Mouse (Mus musculus) large intestine, adult 2 months (tissue): ENCODE measurements around the gene Zfp652. TPM values are rescaled to one million over a fixed set of nuclear protein-coding genes. Genes with fewer than 3 reads are reported as not detected.
"Not testable (repeated sequence)": the region's sequence is repeated elsewhere in the genome, so short reads cannot be mapped to it uniquely, and the experiment has no call there.

Experiments used
- DNase-seq: peaks from one replicate; pipeline ENCODE4 v3.0.0-alpha.2; 2012; ENCODE audit warnings: low read depth, low spot score
- WGBS: fragments of 180-500 bp; shearing (Covaris S2); methylation state at CpG from one replicate; pipeline ENCODE4 v1.1.7; 2018; 5-methylcytosine and 5-hydroxymethylcytosine counted together
- polyA plus RNA-seq: library from polyadenylated mRNA; depleted of rRNA; stranded (reverse); fragments of >200 nt; gene quantifications from 2 replicates; pipeline ENCODE4 v1.2.3, GENCODE M21; 2012

Zfp652 gene
- polyA plus RNA-seq, 1 experiment, result 11.6 TPM

DNA sequence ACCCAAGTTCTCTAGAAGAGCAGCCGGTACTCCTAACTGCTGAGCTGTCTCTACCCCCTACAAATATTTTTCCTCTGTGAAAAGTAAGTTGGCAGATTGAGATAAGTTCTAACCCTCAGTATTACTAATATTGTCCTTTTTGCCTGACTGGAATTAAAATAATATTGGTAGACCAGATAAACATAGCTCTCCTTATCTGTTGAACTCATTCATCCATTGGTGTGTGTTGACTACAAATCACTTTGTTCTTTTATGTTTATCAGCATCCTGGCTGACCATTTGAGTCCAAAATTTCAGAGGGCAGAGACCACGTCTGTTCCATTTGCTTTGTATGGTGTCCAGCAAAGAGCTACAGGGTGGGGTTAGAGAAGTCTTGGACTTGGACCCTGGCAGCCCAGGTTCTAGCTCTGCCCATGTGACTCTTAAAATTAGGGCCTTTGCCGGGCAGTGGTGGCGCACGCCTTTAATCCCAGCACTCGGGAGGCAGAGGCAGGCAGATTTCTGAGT lies 2.9 kb upstream of the Zfp652 start:
- DNase-seq, result no peak
- 76% methylated on average over 6 of the region's 6 CpGs for WGBS

DNA sequence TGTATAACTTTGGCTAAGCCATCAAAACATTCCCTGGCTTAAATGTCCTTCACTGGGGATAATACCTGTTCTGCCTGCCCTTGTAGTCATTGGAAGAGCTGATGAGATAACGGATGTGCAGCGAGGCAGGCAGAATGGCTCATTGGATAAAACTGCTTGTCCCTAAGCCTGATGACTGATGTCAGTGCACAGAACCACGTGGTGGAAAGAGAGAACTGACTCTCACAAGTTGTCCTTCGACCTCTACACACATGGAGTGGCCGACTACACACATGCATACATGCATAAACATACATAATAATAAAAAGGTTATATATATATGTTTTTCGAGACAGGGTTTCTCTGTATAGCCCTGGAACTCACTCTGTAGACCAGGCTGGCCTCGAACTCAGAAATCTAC lies 2.0 kb upstream of the Zfp652 start:
- DNase-seq, result no peak
- WGBS, result 83% methylated on average over 7 of the region's 7 CpGs

DNA sequence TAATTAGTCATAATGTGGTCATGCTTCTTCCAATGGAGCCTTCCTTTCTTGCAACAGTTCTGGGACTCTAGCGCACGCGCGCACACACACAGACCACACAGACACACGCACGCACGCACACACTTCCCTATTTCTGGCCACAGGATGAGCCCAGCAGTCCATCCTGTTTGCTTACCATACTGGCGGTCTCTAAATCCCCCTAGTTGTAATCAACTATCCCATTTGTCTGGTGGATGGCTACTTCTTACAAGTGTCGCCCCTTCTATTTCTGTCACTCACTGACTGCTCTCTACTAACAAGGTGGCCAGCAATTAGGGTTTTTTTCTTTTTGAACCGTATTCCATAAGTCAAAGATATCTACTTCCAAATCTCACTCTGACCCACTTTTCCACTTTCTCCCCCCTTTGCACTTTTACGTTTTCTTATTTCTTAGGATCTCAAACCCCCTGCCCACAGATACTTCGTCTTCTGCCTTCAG lies 349 bp upstream of the Zfp652 start:
- DNase-seq, result no peak
- 9% methylated on average over 12 of the region's 12 CpGs for WGBS

DNA sequence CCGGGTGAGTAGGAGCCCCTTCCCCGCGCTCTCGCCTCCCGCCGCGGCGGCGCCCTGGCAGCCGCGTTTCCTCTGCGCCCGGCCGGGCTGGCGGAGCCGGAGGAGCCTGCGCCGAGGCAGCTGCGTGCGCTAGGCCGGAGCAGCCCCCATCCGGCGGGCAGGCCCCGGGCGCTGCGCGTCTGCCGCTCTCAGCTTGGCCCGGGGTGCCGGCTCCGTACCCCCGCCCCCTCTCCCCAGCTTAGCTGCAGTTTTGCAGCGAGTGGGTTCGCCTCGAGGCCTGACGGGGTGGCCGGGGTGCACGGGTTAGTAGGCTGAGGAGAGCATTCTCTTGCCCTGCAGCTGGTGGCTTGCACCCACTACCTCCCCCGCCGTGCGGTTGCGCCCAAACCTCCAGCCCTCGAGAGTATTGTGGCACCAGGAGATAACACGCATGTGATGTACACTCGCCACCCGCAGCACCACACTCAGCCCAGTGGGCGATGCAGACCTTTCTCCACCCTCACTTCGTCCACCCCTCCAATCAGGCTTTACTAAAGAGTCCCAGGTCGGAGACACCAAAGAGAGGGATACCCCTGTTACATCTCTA lies 845 bp downstream of the Zfp652 start:
- under 1% methylated on average over 48 of the region's 49 CpGs for WGBS
- DNase-seq, result no peak

DNA sequence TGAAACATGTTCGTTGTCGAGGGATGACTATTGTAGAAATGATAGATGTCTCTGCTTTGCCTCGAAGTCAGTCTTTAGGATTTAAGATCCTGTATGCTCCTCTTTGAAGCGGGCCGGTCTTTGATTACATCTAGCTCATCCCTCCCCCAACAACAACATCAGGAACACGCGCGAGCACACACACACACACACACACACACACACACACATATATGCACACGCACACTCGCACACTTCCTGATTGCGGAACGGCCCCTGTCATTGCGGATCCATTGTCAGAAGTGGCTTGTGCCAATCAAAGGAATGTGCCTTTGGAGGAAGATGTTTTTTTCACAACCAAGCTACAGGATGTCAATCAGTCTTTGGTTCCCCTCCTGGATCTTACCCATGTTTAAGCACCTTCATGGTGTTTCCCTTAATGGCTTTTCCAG lies 1.4 kb downstream of the Zfp652 start:
- WGBS, result 1% methylated on average over 13 of the region's 13 CpGs
- DNase-seq, result no peak

DNA sequence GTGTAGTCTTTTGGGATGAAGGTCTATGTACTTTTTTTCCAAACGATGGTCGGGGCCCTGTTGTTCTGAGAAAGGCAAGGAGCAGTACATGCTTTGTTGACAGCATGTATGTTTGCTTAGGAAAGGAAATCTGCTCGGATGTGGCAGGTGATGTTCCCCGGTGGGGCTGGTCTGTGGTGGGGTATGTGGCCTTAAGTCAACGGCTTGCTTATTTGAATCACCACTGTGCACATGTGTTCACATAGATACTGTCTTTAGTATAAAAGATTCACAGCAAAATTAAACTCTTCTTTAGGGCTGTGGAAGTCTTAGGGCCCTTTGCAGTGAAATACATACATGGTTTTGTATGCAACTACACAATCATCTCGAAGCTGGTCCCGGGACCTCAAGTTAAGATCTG lies 1.9 kb downstream of the Zfp652 start:
- DNase-seq, result no peak
- 5% methylated on average over 7 of the region's 7 CpGs for WGBS

DNA sequence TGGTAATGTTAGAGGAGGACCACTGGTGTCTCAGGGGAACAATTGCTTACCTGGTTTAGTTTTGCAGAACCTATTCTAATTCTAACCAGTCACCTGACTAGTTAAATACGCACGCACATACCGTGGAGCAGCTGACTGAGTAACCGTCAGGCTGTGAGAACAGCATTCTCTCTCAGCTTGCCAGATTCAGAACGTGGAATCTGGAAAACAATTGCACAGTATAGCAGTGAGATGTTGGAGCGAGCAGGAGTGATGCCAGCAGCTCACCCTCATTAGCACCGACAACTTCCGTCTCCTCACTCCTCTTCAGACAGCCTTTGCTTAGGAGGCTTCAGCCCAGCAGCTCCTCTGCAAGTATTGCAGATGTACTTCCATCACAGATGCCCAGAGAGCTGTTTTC lies 3.7 kb downstream of the Zfp652 start:
- 50% methylated on average over 8 of the region's 8 CpGs for WGBS
- no peak for DNase-seq

DNA sequence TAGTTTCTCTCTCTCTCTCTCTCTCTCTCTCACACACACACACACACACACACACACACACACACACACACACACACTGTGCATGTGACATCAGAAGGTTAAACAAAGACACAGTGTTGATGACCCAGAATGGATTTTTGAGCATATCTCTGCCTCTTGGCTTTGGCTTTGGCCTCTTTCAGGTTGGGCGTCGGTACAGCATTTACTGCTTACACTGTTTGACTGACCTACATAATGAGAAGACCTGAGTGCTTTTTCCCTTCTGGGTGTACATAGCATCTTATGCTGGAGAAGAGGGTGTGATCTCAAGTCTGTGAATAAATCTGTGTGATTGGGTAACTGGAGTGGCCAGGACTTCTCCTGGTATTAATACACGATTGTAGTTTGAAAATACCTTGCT lies 6.9 kb downstream of the Zfp652 start:
- WGBS, result 43% methylated on average over 3 of the region's 3 CpGs
- DNase-seq, result no peak

DNA sequence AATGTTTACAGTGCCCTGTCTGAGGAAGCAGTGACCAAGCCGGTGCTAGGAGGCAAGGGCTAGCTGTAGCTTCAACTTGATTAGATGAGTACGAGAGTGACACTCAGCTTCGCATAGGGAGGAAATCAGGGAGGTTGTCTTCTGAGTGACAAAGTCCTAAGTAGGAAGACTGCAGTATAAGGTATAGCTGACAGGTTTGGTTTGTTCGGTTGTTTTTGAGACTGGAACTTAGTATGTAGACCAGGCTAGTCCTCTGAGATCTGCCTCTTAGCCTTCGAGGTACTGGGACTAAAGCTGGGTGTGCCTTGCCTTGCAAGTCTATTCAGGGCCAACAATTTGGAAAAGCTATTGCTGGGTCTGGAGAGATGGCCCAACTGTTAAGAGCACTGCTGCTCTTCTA lies 10.8 kb downstream of the Zfp652 start, which contains the start of gene B130006D01Rik:
Gene B130006D01Rik (plus strand): TSS at position 301 of the 400 bp plus-strand sequence.
- DNase-seq, result no peak
- 81% methylated on average over 5 of the region's 5 CpGs for WGBS

DNA sequence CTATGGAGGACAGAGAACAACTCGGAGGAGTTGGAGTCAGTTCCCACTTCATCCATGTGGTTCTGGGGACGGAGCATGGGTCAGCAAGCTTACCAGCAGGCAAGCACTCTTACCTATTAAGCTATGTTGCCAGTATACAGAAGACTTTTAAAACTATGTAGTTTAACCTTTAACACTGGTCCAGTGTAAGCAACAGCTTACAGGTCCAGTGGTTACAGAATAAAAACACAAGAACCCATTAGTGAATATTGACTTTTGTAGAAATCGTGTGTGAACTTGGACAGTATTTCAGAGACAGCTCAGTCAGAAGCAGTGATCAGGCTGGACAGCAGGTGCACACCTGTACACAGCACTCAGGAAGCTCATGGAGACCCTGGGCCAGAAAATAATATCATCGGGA lies 12.0 kb downstream of the Zfp652 start:
- no peak for DNase-seq
- 85% methylated on average over 4 of the region's 4 CpGs for WGBS

DNA sequence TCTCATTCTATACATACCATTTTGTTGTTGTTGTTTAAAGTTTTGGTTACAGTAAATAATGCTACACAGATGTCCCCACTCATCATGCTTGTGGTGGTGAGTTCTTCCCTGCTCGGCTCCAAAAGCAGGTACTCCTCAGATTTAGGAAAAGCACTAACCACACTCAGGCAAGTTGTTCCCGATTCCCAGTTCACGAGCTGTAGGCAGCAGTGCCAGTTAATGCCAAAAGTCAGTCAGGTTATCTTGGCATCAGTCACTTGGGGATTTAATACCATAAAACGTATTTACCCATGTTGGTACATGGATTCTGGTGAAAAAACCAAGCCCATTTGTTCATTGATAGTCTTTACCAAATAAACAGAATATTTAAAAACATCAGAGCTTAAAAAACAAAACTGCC lies 13.7 kb downstream of the Zfp652 start:
- 39% methylated on average over 4 of the region's 4 CpGs for WGBS
- no peak for DNase-seq

DNA sequence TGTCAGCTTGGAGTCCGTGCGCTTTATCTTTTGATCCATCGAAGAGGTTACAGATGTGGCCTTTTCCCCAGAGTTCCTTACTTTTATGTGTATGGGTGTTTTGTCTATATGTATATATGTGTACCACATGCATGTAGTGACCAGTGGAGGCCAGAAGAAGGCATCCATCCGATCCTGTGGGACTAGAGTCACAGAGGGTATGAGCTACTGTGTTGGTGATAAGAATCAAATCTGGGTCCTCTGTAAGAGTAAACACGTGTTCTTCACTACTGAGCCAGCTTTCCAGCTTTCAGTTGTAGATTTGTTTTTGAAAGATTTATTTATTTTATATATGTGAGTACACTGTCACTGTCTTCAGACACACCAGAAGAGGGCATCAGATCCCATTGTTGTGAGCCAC lies 15.5 kb downstream of the Zfp652 start:
- WGBS, result 81% methylated on average over 5 of the region's 5 CpGs
- no peak for DNase-seq

DNA sequence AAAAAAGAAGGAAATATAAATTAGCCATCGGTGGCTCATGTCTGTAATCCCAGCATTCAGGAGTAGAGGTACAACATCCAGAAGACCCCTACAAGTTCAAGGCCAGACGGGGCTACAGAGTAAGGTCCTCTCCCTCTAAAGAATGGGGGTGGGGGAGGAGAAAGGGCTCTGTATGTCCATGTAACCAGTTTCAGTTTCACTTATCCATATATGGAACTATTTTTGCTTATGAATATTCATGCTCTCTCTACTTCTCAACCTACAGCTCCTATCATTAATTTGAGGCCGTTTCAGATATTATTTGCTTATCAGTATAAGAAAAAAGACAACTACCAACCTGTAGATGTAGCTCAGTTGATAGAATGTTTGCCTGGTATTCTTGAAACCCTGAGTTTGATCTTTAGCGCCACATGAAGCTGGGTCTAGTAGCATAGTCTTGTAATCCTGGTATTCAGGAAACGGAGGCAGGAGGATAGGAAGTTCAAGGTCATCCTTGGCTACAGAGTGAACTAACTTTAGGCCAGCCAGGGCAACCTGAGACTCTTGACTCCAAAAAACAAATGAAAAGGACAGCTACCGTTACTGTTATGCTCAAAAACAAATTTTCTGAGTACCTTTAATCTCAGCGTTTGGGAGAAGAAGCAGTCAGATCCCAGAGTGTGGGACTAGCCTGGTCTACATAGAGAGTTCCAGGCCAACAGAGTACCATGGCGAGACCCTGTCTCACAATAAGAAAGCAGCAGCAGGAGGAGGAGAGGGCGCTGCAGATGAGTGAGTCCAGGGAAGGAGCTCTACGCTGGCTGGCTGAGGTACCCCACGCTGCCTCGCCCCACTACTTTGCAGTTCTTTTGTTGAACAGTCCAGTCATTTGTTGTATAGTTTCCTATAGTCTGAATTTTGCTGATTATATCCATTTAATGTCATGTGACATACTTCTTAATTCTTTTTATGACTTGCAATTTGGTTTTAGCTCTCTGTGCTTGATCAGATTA lies 16.7 kb downstream of the Zfp652 start:
- 75% methylated on average over 12 of the region's 12 CpGs for WGBS
- DNase-seq, result no peak

DNA sequence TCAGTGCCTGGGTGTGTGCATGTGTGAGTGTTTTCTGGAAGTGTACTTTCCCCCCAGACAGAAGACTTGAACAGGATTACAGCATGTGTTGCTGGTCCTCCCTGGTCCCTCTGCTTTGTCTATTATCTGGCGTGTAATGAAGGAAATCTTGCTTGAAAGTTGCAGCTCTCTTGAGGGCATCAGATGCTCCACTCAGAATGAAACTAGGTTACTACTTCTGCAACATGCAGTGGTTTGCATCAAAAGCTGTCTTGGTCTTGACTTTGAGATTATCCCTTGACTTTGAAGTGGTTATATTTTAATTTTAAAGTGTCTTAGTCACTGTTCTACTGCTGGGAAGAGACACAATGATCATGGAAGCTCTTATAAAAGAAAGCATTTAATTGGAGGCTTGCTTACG lies 22.0 kb downstream of the Zfp652 start:
- DNase-seq, result no peak
- WGBS, result 91% methylated on average over 2 of the region's 2 CpGs

DNA sequence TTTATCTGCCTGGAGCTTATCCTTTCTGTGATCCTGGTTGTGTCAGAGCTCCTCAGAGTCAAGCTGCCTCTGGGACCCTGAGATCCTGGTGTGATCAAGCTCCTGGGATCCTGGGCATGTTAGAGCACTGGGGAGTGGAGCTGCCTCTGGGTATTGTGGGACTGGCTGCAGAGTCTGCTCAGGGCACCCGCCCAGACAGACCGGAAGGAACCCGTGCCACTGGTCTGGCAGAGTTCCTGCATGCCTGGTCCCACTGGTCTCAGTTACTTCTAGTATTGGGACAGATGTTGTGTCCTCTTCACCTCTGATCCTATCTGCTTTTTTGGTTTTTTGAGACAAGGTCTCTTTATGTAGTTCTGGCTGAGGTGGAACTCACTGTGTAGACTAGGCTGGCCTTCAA lies 25.3 kb downstream of the Zfp652 start:
- DNase-seq, result no peak
- WGBS, result 14% methylated on average over 3 of the region's 3 CpGs

DNA sequence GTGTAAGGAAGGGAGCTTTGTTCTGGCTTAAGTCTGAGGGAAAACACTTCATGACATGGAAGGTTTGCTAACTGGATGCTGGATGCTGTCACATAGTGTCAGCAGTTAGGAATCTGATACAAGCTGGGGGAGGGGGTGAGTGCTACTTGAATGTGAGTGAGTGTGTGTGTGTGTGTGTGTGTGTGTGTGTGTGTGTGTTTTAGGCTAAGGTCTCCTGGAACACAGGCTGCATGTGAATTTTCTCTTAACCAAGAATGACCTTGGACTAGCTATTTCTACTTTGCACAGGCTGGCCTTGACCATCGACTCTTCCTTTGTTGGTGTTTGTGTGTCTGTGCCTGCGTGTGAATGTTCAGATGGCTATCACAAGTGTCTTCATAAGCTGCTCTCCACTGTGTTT lies 32.0 kb downstream of the Zfp652 start:
- 83% methylated on average over 2 of the region's 2 CpGs for WGBS

DNA sequence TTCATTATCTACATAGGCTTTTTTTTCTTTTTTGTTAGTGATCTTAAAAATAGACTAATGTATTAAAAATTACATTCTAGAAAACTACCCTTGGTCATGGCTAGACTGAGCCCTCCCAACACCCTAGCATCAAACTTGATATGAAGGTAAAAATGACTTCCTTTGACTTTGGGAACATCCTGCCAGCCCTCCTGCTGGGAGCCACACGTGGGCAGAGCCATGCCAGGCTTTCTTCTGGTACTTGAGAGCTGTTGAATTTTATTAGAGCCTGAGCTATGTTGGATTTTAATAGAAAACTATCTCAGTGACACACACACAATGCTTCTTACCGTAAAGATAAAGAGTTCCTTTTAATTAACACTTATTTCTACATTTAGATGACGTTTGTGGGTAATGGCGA lies 34.3 kb downstream of the Zfp652 start:
- 83% methylated on average over 4 of the region's 4 CpGs for WGBS
- no peak for DNase-seq

More for the DNA sequence above, 32.0 kb downstream of the Zfp652 start:
- DNase-seq, result no peak

DNA sequence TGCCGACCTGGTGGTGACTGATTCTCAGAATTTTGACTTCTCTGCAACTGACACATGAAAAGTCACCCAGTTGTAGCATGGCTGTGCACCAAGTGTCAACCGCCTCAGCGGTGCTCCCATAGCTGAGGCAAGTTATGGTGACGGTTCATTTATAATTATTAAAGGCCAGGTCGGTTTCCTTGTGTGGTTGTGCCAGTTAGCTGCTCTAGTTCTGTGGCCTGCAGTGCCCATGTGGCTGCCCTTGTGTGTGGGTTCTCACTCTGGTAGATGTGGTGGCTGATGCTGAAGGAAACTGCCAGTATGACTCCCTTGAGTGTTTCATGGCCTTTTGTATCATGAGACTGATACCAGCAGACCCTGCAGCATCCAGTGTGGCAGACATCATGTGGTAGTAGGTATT lies 35.9 kb downstream of the Zfp652 start:
- no peak for DNase-seq
- WGBS, result 87% methylated on average over 5 of the region's 5 CpGs

DNA sequence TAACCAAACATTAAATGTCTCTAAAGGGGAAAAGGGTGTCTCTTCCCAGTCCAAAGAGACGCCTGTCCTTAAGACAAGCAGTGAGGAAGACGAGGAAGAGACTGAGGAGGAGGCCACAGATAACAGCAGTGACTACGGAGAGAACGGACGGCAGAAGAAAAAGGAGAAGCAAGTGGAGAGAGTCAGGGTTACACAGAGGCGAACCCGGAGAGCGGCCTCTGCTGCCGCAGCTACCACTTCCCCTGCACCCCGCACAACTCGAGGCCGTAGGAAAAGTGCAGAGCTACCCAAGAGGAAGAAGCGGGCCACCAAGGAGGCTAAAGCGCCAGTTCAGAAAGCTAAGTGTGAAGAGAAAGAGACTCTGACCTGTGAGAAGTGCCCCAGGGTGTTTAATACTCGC lies 37.1 kb downstream of the Zfp652 start:
- no peak for DNase-seq
- 80% methylated on average over 15 of the region's 15 CpGs for whole genome bisulfite sequencing

DNA sequence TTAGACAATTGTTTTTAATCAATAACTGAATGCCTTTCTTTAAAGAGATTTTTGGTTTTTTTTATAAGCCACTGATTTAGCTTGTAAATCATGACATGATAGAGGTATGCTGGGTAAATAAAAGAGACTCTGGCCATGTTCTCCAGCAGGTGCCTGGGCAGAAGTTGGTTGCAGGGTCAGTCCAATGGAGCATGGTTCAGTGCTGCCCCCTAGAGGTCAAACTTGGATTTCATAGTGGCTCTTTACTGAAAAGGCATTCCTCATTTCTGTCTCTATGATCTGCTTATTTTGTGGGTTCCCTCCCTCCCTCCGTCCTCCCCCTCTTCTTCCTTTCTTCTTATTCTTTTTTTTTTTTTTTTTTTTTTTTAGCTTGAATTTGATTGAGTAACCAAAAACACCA lies 38.5 kb downstream of the Zfp652 start:
- WGBS, result 8% methylated on average over 1 of the region's 1 CpGs
- peak; percentile 45 for DNase-seq

DNA sequence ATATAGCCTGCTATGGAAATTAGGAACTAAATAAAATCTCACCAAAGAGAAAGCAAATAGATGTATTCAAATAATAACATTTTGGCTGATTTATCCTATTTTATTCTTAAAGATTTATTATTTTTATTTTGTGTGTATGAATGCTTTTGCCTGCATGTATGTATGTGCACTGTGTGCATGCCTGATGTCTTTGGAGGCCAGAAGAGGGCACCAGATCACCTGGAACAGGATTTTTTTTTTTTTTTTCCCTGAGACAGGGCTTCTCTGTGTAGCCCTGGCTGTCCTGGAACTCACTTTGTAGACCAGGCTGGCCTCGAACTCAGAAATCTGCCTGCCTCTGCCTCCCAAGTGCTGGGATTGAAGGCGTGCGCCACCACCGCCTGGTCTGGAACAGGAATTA lies 42.7 kb downstream of the Zfp652 start:
- WGBS, result 98% methylated on average over 4 of the region's 4 CpGs
- DNase-seq, result not testable (repeated sequence)
